Mouse (Mus musculus): ENCODE results near the gene Add1. TPM values are rescaled to one million over a fixed set of nuclear protein-coding genes. Genes with fewer than 3 reads are reported as not detected.
A peak's percentile ranks its signal among the peaks of the same experiment; 100 is the strongest.
"Not testable (repeated sequence)": the region's sequence is repeated elsewhere in the genome, so short reads cannot be mapped to it uniquely, and the experiment has no call there.

Add1 gene
- polyA plus RNA-seq, 1 experiment from 2014 or later, result 279 TPM

DNA sequence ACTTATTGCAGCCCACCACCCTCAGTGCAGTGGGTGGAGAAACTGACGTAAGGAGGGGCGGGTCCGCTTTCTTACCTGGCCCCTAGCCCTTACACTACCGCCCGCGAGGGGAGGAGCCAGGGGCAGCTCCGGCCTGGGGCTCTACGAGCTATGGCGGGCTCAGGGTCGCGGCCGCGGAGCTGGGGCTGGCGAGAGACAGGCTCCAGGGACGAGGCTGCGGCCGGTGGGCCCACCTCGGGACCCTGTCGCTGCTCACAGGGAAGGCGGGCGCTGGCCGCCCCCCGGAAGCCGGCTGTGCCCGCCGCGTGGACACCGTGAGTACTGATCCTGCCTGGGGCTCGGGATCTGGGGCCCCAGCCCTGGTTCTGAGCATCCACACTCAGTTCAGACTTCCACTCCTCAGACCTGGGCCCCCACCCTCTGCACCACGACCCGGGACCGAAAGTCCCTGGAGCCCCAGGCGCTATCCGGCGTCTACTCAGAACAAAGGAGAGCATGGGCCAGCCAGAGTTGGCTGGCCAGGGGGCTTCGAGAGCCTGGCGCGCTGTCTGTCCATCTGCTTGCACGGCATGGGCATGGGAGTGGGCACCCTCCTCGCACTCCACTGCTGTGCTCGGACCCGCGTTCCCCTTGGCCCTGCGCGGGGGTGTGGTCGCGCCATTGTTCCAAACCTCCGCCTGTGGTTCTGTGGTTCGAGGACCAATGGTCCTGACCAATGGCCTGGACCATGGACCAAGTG is 23.8 kb upstream of the Add1 start:
- no peak for TF ChIP-seq CTCF (IDR thresholded peaks at IDR 0.05)
- no peaks in the 10 kb centered on the region for H3K27me3 ChIP-seq
- DNase-seq (ENCODE audit: low read depth, low spot score) (no peak), ATAC-seq (peak; percentile 22)
- in situ Hi-C loops (cut with MboI; ENCODE audit: low pct_unique_long_range_greater_than_20kb), result no loop called here
- CTCF ChIA-PET, result interaction anchor here (1.1 to 1.7 kb wide), 2 partner anchors 13 to 39 kb away, joined by 3 to 4 read pairs; no protein-coding TSS in a partner anchor
- POLR2A ChIA-PET, result interaction anchor here (1.0 kb wide), 1 partner anchor 110 kb away, joined by 3 read pairs; the partner anchor contains the start of genes Grk4 and Nop14

DNA sequence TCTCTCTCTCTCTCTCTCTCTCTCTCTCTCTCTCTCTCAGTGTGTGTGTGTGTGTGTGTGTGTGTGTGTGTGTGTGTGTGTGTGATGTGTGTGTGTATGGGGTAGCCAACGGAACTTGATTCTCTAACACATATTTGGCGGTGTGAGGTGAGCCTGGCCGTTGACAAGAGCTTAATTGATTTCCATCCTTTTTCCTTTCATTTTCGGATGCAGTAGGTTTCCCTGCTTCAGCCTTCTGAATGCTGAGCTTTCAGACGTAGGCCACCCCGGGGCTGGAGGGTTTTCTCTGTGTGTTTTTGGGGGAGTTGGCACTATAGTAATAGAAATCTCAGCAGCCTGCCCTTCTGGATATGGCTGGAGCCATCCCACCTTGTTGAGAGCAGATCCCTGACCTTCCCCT is 23.2 kb upstream of the Add1 start:
- CTCF ChIA-PET, result interaction anchor here (0.6 to 1.7 kb wide), 2 partner anchors 13 to 28 kb away, joined by 3 to 4 read pairs; no protein-coding TSS in a partner anchor
- POLR2A ChIA-PET, result interaction anchor here (0.6 to 1.1 kb wide), 2 partner anchors 86 to 574 kb away, joined by 3 to 5 read pairs; no protein-coding TSS in a partner anchor
- in situ Hi-C loops (cut with MboI; ENCODE audit: low pct_unique_long_range_greater_than_20kb), result no loop called here

GRCm38 (mm10) chr5:34551821-34552220 is 21.6 kb upstream of the Add1 start:
- in situ Hi-C loops (cut with MboI; ENCODE audit: low pct_unique_long_range_greater_than_20kb), result no loop called here
- no peaks in the 10 kb centered on the region for H3K27me3 ChIP-seq
- ChIA-PET CTCF (no interaction called here), POLR2A (interaction anchor here (1.4 to 1.5 kb wide), 2 partner anchors 22 to 108 kb away, joined by 3 to 7 read pairs; partner anchors contain the start of genes Add1, Grk4 and Nop14)
- no peak for TF ChIP-seq CTCF (IDR thresholded peaks at IDR 0.05)
- no peak for DNase-seq (ENCODE audit: low read depth, low spot score)
- no peak for ATAC-seq

More for the DNA sequence above, 23.2 kb upstream of the Add1 start:
- TF ChIP-seq CTCF (IDR thresholded peaks at IDR 0.05), result no peak
- no peak for DNase-seq (ENCODE audit: low read depth, low spot score)
- H3K27me3 ChIP-seq, result no peaks in the 10 kb centered on the region
- no peak for ATAC-seq

GRCm38 (mm10) chr5:34563854-34564253 is 9.6 kb upstream of the Add1 start:
- in situ Hi-C loops (cut with MboI; ENCODE audit: low pct_unique_long_range_greater_than_20kb), result no loop called here
- DNase-seq (ENCODE audit: low read depth, low spot score) (no peak), ATAC-seq (no peak)
- POLR2A ChIA-PET, result interaction anchor here (1.2 kb wide), 1 partner anchor 72 kb away, joined by 3 read pairs; no protein-coding TSS in a partner anchor
- no peak for TF ChIP-seq CTCF (IDR thresholded peaks at IDR 0.05)
- no peaks in the 10 kb centered on the region for H3K27me3 ChIP-seq
- CTCF ChIA-PET, result no interaction called here

GRCm38 (mm10) chr5:34564291-34564690 is 9.2 kb upstream of the Add1 start:
- no peak for ATAC-seq
- no peak for TF ChIP-seq CTCF (IDR thresholded peaks at IDR 0.05)
- DNase-seq (ENCODE audit: low read depth, low spot score), result no peak
- in situ Hi-C loops (cut with MboI; ENCODE audit: low pct_unique_long_range_greater_than_20kb), result no loop called here
- no peaks in the 10 kb centered on the region for H3K27me3 ChIP-seq
- POLR2A ChIA-PET, result interaction anchor here (1.0 to 1.2 kb wide), 2 partner anchors 9 to 72 kb away, joined by 3 to 4 read pairs; partner anchors contain the start of gene Add1
- CTCF ChIA-PET, result interaction anchor here (1.3 kb wide), 1 partner anchor 76 kb away, joined by 3 read pairs; no protein-coding TSS in a partner anchor

DNA sequence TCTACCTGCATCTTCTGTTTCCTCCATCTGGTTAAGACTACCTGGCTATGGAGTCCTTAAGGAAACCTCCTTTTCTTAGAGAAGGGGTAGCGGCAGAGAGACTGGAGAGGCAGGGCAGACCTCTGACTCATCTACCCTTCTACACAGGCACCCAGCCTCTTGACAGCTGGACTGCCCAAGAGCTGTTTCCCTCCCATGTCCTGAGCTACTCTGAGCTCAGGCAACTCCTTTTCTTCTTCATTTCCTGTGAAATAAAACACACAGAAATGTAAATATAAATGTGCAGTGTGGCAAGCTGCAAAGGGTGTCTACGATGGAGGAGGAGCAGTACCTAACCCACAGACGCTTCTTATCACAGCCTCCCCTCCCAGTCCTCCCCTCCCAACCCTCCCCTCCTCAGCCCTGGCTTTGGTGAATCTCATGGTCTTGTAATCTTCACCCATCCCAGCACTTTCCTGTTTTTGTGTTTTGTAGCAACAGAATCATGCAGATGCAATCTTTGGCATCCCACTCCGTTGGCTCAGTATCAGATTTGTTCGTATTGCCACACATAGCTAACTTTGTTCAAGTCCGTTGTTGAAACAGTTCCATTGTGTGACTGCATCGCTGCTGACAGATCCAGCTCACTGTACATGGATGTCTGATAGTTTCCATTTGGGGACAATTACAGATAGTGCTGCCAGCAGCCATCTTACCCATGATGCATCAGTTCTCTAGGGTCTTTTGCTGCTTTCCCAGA is 7.8 kb upstream of the Add1 start:
- no peaks in the 10 kb centered on the region for H3K27me3 ChIP-seq
- CTCF ChIA-PET, result interaction anchor here (1.3 kb wide), 1 partner anchor 74 kb away, joined by 3 read pairs; no protein-coding TSS in a partner anchor
- DNase-seq (ENCODE audit: low read depth, low spot score), result no peak
- TF ChIP-seq CTCF (IDR thresholded peaks at IDR 0.05), result no peak
- POLR2A ChIA-PET, result no interaction called here
- in situ Hi-C loops (cut with MboI; ENCODE audit: low pct_unique_long_range_greater_than_20kb), result no loop called here
- ATAC-seq, result no peak

DNA sequence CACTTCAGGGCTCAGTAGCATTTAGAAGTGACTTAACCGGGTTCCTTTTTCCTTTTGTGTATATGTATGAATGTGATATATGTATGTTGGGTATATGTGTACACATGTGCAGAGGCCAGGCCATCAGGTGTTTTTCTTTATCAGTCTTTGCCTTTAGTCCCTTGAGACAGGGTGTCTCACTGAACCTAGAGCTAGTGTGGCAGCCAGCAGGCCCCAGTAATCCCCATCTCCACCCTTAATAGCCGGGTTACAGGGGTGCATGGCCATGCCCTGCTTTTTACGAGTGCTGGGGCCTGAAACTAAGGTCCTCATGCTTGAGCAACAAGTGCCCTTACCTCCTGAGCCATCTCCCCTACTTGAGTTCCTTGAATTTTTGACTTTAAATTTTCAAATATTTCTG is 1.9 kb upstream of the Add1 start:
- ChIA-PET CTCF (no interaction called here), POLR2A (no interaction called here)
- in situ Hi-C loops (cut with MboI; ENCODE audit: low pct_unique_long_range_greater_than_20kb), result no loop called here
- ATAC-seq, result no peak
- no peaks in the 10 kb centered on the region for H3K27me3 ChIP-seq
- no peak for DNase-seq (ENCODE audit: low read depth, low spot score)
- no peak for TF ChIP-seq CTCF (IDR thresholded peaks at IDR 0.05)

- POLR2A ChIA-PET, result interaction anchor here (3.2 kb wide), 1 partner anchor 64 kb away, joined by 17 read pairs; the partner anchor contains the start of gene Mfsd10
- in situ Hi-C loops (cut with MboI; ENCODE audit: low pct_unique_long_range_greater_than_20kb); DNase-seq (ENCODE audit: low read depth, low spot score); ATAC-seq; H3K27me3 ChIP-seq; CTCF ChIA-PET: not testable (repeated sequence)
Measured at GRCm38 (mm10) chr5:34572568-34572967, 896 bp upstream of the Add1 start.

GRCm38 (mm10) chr5:34574721-34575120 is 1.3 kb downstream of the Add1 start:
- ChIA-PET CTCF (no interaction called here), POLR2A (interaction anchor here (1.2 to 3.2 kb wide), 3 partner anchors 15 to 61 kb away, joined by 3 to 17 read pairs (median 3); partner anchors contain the start of gene Mfsd10)
- ATAC-seq (no peak), DNase-seq (ENCODE audit: low read depth, low spot score) (no peak)
- in situ Hi-C loops (cut with MboI; ENCODE audit: low pct_unique_long_range_greater_than_20kb), result no loop called here
- no peaks in the 10 kb centered on the region for H3K27me3 ChIP-seq
- no peak for TF ChIP-seq CTCF (IDR thresholded peaks at IDR 0.05)

- H3K27me3 ChIP-seq, result no peaks in the 10 kb centered on the region
- POLR2A ChIA-PET, result no interaction called here
- DNase-seq (ENCODE audit: low read depth, low spot score) (no peak), ATAC-seq (no peak)
- in situ Hi-C loops (cut with MboI; ENCODE audit: low pct_unique_long_range_greater_than_20kb), result no loop called here
- no peak for TF ChIP-seq CTCF (IDR thresholded peaks at IDR 0.05)
- CTCF ChIA-PET, result interaction anchor here (0.8 to 1.7 kb wide), 2 partner anchors 9 to 20 kb away, joined by 3 to 4 read pairs; no protein-coding TSS in a partner anchor
Measured at GRCm38 (mm10) chr5:34576286-34576685, 2.8 kb downstream of the Add1 start.
